Mouse (Mus musculus): ENCODE measurements around the gene Man1a. TPM values are rescaled to one million over a fixed set of nuclear protein-coding genes. Genes with fewer than 3 reads are reported as not detected.

Gene Man1a
- 8.8 and 10.6 TPM in 2 replicates for polyA plus RNA-seq (2014; fragmentation: Nextera tagmentation; extraction: Ambion mirVana)

GRCm38 (mm10) chr10:54076420-54076819 lies at the start of gene Man1a:
Gene Man1a, minus strand, starts transcription at chr10:54076609.
- H3K27me3 ChIP-seq (ENCODE audit: control insufficient read depth, insufficient read depth, low read length), result no peaks in the 10 kb centered on the region
- H3K27ac ChIP-seq (ENCODE audit: low read depth, low read length), result no peak within 1 kb of the TSS

GRCm38 (mm10) chr10:54121816-54122215 lies 45.4 kb upstream of the Man1a start:
- Histone ChIP-seq H3K9me3 (ENCODE audit: control insufficient read depth, low read length) (no peaks in the 10 kb centered on the region), H3K4me1 (ENCODE audit: control insufficient read depth, insufficient read depth, low read length) (no peaks in the 10 kb centered on the region), H3K4me2 (ENCODE audit: low read depth, low read length) (no peak overlapping the region), H3K36me3 (ENCODE audit: control insufficient read depth, insufficient read depth, low read length) (no peaks in the 10 kb centered on the region), H3K27ac (ENCODE audit: low read depth, low read length) (no peak overlapping the region), H3K27me3 (ENCODE audit: control insufficient read depth, insufficient read depth, low read length) (no peaks in the 10 kb centered on the region), H3K9ac (replicated peaks; ENCODE audit: low read depth, low read length) (no peak overlapping the region), H3K4me3 (ENCODE audit: low read depth, low read length) (no peak overlapping the region)
- no peak for ATAC-seq (ENCODE audit: low read depth)
- WGBS, result 92% methylated on average over 4 of the region's 4 CpGs

More at GRCm38 (mm10) chr10:54076420-54076819, at the start of gene Man1a:
- Histone ChIP-seq H3K4me1 (ENCODE audit: control insufficient read depth, insufficient read depth, low read length) (0 out of 2 replicates have a peak, but pooled peaks cover 8% of the 10 kb centered on the region), H3K9me3 (ENCODE audit: control insufficient read depth, low read length) (no peaks in the 10 kb centered on the region), H3K4me2 (ENCODE audit: low read depth, low read length) (peak within 1 kb of the TSS; percentile 89), H3K4me3 (ENCODE audit: low read depth, low read length) (peak within 1 kb of the TSS; percentile 76), H3K9ac (replicated peaks; ENCODE audit: low read depth, low read length) (peak within 1 kb of the TSS; percentile 62), H3K36me3 (ENCODE audit: control insufficient read depth, insufficient read depth, low read length) (no peaks in the 10 kb centered on the region)
- WGBS, result 3% methylated on average over 4 of the region's 4 CpGs
- no peak for ATAC-seq (ENCODE audit: low read depth)

GRCm38 (mm10) chr10:54120375-54120774 lies 44.0 kb upstream of the Man1a start:
- H3K27ac ChIP-seq (ENCODE audit: low read depth, low read length), result no peak overlapping the region
- H3K27me3 ChIP-seq (ENCODE audit: control insufficient read depth, insufficient read depth, low read length), result no peaks in the 10 kb centered on the region
- H3K36me3 ChIP-seq (ENCODE audit: control insufficient read depth, insufficient read depth, low read length), result no peaks in the 10 kb centered on the region
- no peak overlapping the region for H3K9ac ChIP-seq (replicated peaks; ENCODE audit: low read depth, low read length)
- H3K4me2 ChIP-seq (ENCODE audit: low read depth, low read length), result no peak overlapping the region
- no peak overlapping the region for H3K4me3 ChIP-seq (ENCODE audit: low read depth, low read length)
- no peaks in the 10 kb centered on the region for H3K9me3 ChIP-seq (ENCODE audit: control insufficient read depth, low read length)
- no peaks in the 10 kb centered on the region for H3K4me1 ChIP-seq (ENCODE audit: control insufficient read depth, insufficient read depth, low read length)
- 41% methylated on average over 2 of the region's 2 CpGs for WGBS
- ATAC-seq (ENCODE audit: low read depth), result no peak

- Histone ChIP-seq H3K27ac (ENCODE audit: low read depth, low read length) (no peak overlapping the region), H3K4me3 (ENCODE audit: low read depth, low read length) (no peak overlapping the region), H3K4me1 (ENCODE audit: control insufficient read depth, insufficient read depth, low read length) (no peaks in the 10 kb centered on the region), H3K4me2 (ENCODE audit: low read depth, low read length) (no peak overlapping the region), H3K9me3 (ENCODE audit: control insufficient read depth, low read length) (no peaks in the 10 kb centered on the region), H3K27me3 (ENCODE audit: control insufficient read depth, insufficient read depth, low read length) (no peaks in the 10 kb centered on the region), H3K9ac (replicated peaks; ENCODE audit: low read depth, low read length) (no peak overlapping the region), H3K36me3 (ENCODE audit: control insufficient read depth, insufficient read depth, low read length) (no peaks in the 10 kb centered on the region)
- 86% methylated on average over 2 of the region's 2 CpGs for WGBS
- ATAC-seq (ENCODE audit: low read depth), result no peak
Observed at GRCm38 (mm10) chr10:54119303-54119702, 42.9 kb upstream of the Man1a start.

GRCm38 (mm10) chr10:54118223-54118912 lies 42.0 kb upstream of the Man1a start:
- WGBS, result 83% methylated on average over 4 of the region's 4 CpGs
- H3K4me3 ChIP-seq (ENCODE audit: low read depth, low read length), result no peak overlapping the region
- no peak overlapping the region for H3K9ac ChIP-seq (replicated peaks; ENCODE audit: low read depth, low read length)
- no peaks in the 10 kb centered on the region for H3K9me3 ChIP-seq (ENCODE audit: control insufficient read depth, low read length)
- H3K36me3 ChIP-seq (ENCODE audit: control insufficient read depth, insufficient read depth, low read length), result no peaks in the 10 kb centered on the region
- H3K27me3 ChIP-seq (ENCODE audit: control insufficient read depth, insufficient read depth, low read length), result no peaks in the 10 kb centered on the region
- no peak overlapping the region for H3K4me2 ChIP-seq (ENCODE audit: low read depth, low read length)
- no peak for ATAC-seq (ENCODE audit: low read depth)
- no peaks in the 10 kb centered on the region for H3K4me1 ChIP-seq (ENCODE audit: control insufficient read depth, insufficient read depth, low read length)
- no peak overlapping the region for H3K27ac ChIP-seq (ENCODE audit: low read depth, low read length)

GRCm38 (mm10) chr10:54117763-54118162 lies 41.4 kb upstream of the Man1a start:
- no peak for ATAC-seq (ENCODE audit: low read depth)
- no peak overlapping the region for H3K27ac ChIP-seq (ENCODE audit: low read depth, low read length)
- H3K36me3 ChIP-seq (ENCODE audit: control insufficient read depth, insufficient read depth, low read length), result no peaks in the 10 kb centered on the region
- no peak overlapping the region for H3K4me2 ChIP-seq (ENCODE audit: low read depth, low read length)
- H3K27me3 ChIP-seq (ENCODE audit: control insufficient read depth, insufficient read depth, low read length), result no peaks in the 10 kb centered on the region
- H3K4me1 ChIP-seq (ENCODE audit: control insufficient read depth, insufficient read depth, low read length), result no peaks in the 10 kb centered on the region
- no peak overlapping the region for H3K9ac ChIP-seq (replicated peaks; ENCODE audit: low read depth, low read length)
- no peaks in the 10 kb centered on the region for H3K9me3 ChIP-seq (ENCODE audit: control insufficient read depth, low read length)
- 87% methylated on average over 4 of the region's 4 CpGs for WGBS
- H3K4me3 ChIP-seq (ENCODE audit: low read depth, low read length), result no peak overlapping the region

GRCm38 (mm10) chr10:54103671-54104070 lies 27.3 kb upstream of the Man1a start:
- H3K4me1 ChIP-seq (ENCODE audit: control insufficient read depth, insufficient read depth, low read length), result no peaks in the 10 kb centered on the region
- H3K9ac ChIP-seq (replicated peaks; ENCODE audit: low read depth, low read length), result no peak overlapping the region
- H3K4me3 ChIP-seq (ENCODE audit: low read depth, low read length), result no peak overlapping the region
- 86% methylated on average over 4 of the region's 4 CpGs for WGBS
- H3K9me3 ChIP-seq (ENCODE audit: control insufficient read depth, low read length), result no peaks in the 10 kb centered on the region
- H3K36me3 ChIP-seq (ENCODE audit: control insufficient read depth, insufficient read depth, low read length), result no peaks in the 10 kb centered on the region
- H3K27me3 ChIP-seq (ENCODE audit: control insufficient read depth, insufficient read depth, low read length), result no peaks in the 10 kb centered on the region
- no peak overlapping the region for H3K4me2 ChIP-seq (ENCODE audit: low read depth, low read length)
- ATAC-seq (ENCODE audit: low read depth), result no peak
- no peak overlapping the region for H3K27ac ChIP-seq (ENCODE audit: low read depth, low read length)

- no peak for ATAC-seq (ENCODE audit: low read depth)
- Histone ChIP-seq H3K4me2 (ENCODE audit: low read depth, low read length) (no peak overlapping the region), H3K4me1 (ENCODE audit: control insufficient read depth, insufficient read depth, low read length) (no peaks in the 10 kb centered on the region), H3K27me3 (ENCODE audit: control insufficient read depth, insufficient read depth, low read length) (no peaks in the 10 kb centered on the region), H3K36me3 (ENCODE audit: control insufficient read depth, insufficient read depth, low read length) (no peaks in the 10 kb centered on the region), H3K27ac (ENCODE audit: low read depth, low read length) (no peak overlapping the region), H3K9ac (replicated peaks; ENCODE audit: low read depth, low read length) (no peak overlapping the region), H3K9me3 (ENCODE audit: control insufficient read depth, low read length) (no peaks in the 10 kb centered on the region), H3K4me3 (ENCODE audit: low read depth, low read length) (no peak overlapping the region)
Observed at GRCm38 (mm10) chr10:54092081-54092480, 15.7 kb upstream of the Man1a start.

- H3K27me3 ChIP-seq (ENCODE audit: control insufficient read depth, insufficient read depth, low read length), result no peaks in the 10 kb centered on the region
- ATAC-seq (ENCODE audit: low read depth), result no peak
- 93% methylated on average over 6 of the region's 6 CpGs for WGBS
- H3K4me1 ChIP-seq (ENCODE audit: control insufficient read depth, insufficient read depth, low read length), result no peaks in the 10 kb centered on the region
- no peaks in the 10 kb centered on the region for H3K36me3 ChIP-seq (ENCODE audit: control insufficient read depth, insufficient read depth, low read length)
- no peak overlapping the region for H3K27ac ChIP-seq (ENCODE audit: low read depth, low read length)
- H3K9ac ChIP-seq (replicated peaks; ENCODE audit: low read depth, low read length), result no peak overlapping the region
- H3K4me3 ChIP-seq (ENCODE audit: low read depth, low read length), result no peak overlapping the region
- H3K9me3 ChIP-seq (ENCODE audit: control insufficient read depth, low read length), result no peaks in the 10 kb centered on the region
- no peak overlapping the region for H3K4me2 ChIP-seq (ENCODE audit: low read depth, low read length)
Observed at GRCm38 (mm10) chr10:54089923-54090322, 13.5 kb upstream of the Man1a start.
